ENCODE assay signal across 18 mouse cellular contexts in the genomic region with DNA sequence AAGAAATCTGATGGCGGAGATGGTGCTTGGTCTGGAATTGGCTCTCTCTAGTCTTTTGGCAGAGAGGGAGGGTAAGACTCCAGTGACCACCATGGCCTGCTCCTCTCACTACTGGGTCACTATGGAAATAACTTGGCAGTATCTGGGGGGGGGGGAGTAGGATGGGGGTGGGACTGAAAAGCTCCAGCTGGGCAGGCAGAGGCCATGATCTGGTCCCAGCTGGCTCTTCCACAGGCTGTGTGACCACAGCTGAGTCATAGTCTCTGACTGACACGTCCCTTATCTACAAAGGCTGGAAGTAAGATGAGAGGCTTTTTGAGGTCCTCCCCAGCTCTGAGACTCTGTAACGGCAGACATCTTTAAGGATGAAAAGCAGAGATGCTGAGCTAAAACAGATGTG. TPM values are rescaled to one million over a fixed set of nuclear protein-coding genes. Genes with fewer than 3 reads are reported as not detected.
DNase-seq lines count a peak whose midpoint lies in the region; ATAC-seq and TF ChIP-seq lines count a peak whose summit lies in the region.
"Had no signal": no experiment of that assay in that cellular context is flagged by ENCODE, and none has a peak within 500 bp of the region (broad histone marks: within the 10 kb centered on the region; RNA-seq: fewer than 3 reads in every experiment).

No protein-coding gene starts in this region.

- no peak for TF ChIP-seq CTCF in heart, postnatal 0 days (IDR thresholded peaks at IDR 0.05; ENCODE audit: low read depth)
- no peak for TF ChIP-seq CTCF in lung, postnatal 0 days (IDR thresholded peaks at IDR 0.05)

- peaks cover 86% of the 10 kb centered on the region for H3K4me1 ChIP-seq in heart, postnatal 0 days (ENCODE audit: control insufficient read depth, insufficient read depth)
- peaks cover 17% of the 10 kb centered on the region; the same call in 1 of the 2 replicates for H3K4me1 ChIP-seq in lung, postnatal 0 days (ENCODE audit: insufficient read depth, low read depth, low read length)
- H3K4me1 ChIP-seq in hindbrain, embryonic 10.5 days (replicated peaks) = peaks cover 39% of the 10 kb centered on the region
- H3K4me1 ChIP-seq in kidney, embryonic 16.5 days (ENCODE audit: insufficient read depth, low read length) = peaks cover 30% of the 10 kb centered on the region

- H3K9me3 ChIP-seq in heart, postnatal 0 days (replicated peaks; ENCODE audit: control insufficient read depth, low read length) = no peaks in the 10 kb centered on the region
- H3K9me3 ChIP-seq in lung, postnatal 0 days (ENCODE audit: low read length) = no peaks in the 10 kb centered on the region
- no peaks in the 10 kb centered on the region for H3K9me3 ChIP-seq in hindbrain, embryonic 10.5 days
- H3K9me3 ChIP-seq in kidney, embryonic 16.5 days (ENCODE audit: low read length) = no peaks in the 10 kb centered on the region
- H3K9me3 ChIP-seq: kidney, embryonic 15.5 days; neural tube, embryonic 12.5 days had no signal

- TF ChIP-seq EP300 in heart, postnatal 0 days (IDR thresholded peaks at IDR 0.05; ENCODE audit: low read depth) = no peak
- no peak for TF ChIP-seq EP300 in lung, postnatal 0 days (IDR thresholded peaks at IDR 0.05)

- H3K4me2 ChIP-seq in heart, postnatal 0 days (ENCODE audit: low read depth, low read length) = no peak overlapping the region
- no peak overlapping the region for H3K4me2 ChIP-seq in lung, postnatal 0 days (replicated peaks; ENCODE audit: low read depth, low read length)
- no peak overlapping the region for H3K4me2 ChIP-seq in kidney, embryonic 16.5 days (replicated peaks; ENCODE audit: low read depth, low read length)
- H3K4me2 ChIP-seq: heart, embryonic 11.5 days; kidney, embryonic 15.5 days; neural tube, embryonic 12.5 days had no signal

- H3K9ac ChIP-seq in heart, postnatal 0 days (replicated peaks; ENCODE audit: low read depth, low read length) = no peak overlapping the region
- no peak overlapping the region for H3K9ac ChIP-seq in lung, postnatal 0 days (replicated peaks; ENCODE audit: low read depth)
- no peak overlapping the region for H3K9ac ChIP-seq in kidney, embryonic 16.5 days (replicated peaks; ENCODE audit: low read length)
- H3K9ac ChIP-seq: forebrain, postnatal 0 days; kidney, embryonic 15.5 days; neural tube, embryonic 12.5 days had no signal

- no peak overlapping the region for H3K4me3 ChIP-seq in heart, postnatal 0 days (ENCODE audit: low read depth, low read length)
- H3K4me3 ChIP-seq in lung, postnatal 0 days (ENCODE audit: low read depth, low read length) = no peak overlapping the region
- no peak overlapping the region for H3K4me3 ChIP-seq in hindbrain, embryonic 10.5 days
- no peak overlapping the region for H3K4me3 ChIP-seq in kidney, embryonic 16.5 days (ENCODE audit: low read length)
- H3K4me3 ChIP-seq: kidney, embryonic 15.5 days; neural tube, embryonic 12.5 days had no signal

- no peaks in the 10 kb centered on the region for H3K36me3 ChIP-seq in heart, postnatal 0 days (replicated peaks; ENCODE audit: control insufficient read depth, insufficient read depth, low read length)
- H3K36me3 ChIP-seq in lung, postnatal 0 days (ENCODE audit: insufficient read depth, low read length) = no peaks in the 10 kb centered on the region
- H3K36me3 ChIP-seq in hindbrain, embryonic 10.5 days = no peaks in the 10 kb centered on the region
- no peaks in the 10 kb centered on the region for H3K36me3 ChIP-seq in kidney, embryonic 16.5 days (ENCODE audit: insufficient read depth, low read length)
- H3K36me3 ChIP-seq: kidney, embryonic 15.5 days; neural tube, embryonic 12.5 days had no signal

- DNase-seq in heart, postnatal 0 days (ENCODE audit: low spot score) = no peak
- no peak for DNase-seq in heart, postnatal 25 days (ENCODE audit: low spot score)
- peak; percentile 74 for DNase-seq in lung, postnatal 0 days (ENCODE audit: low spot score)
- DNase-seq in lung, adult 18-20 months = no peak
- peak; percentile 30 for DNase-seq in MEL-GATA-1-ER (ENCODE audit: extremely low read depth, low read depth)
- DNase-seq in hindbrain, embryonic 10.5 days (ENCODE audit: low spot score) = no peak
- DNase-seq: cerebellum, adult 8-10 months; embryo, embryonic 11 days; forebrain, postnatal 0 days; right cerebral cortex, postnatal 4 days; thymus, postnatal 25 days had no signal

- peak overlapping the region; percentile 94 for H3K27ac ChIP-seq in heart, postnatal 0 days (ENCODE audit: low read depth)
- H3K27ac ChIP-seq in lung, postnatal 0 days (ENCODE audit: low read length) = no peak overlapping the region
- no peak overlapping the region for H3K27ac ChIP-seq in hindbrain, embryonic 10.5 days
- H3K27ac ChIP-seq in kidney, embryonic 16.5 days (ENCODE audit: low read length) = no peak overlapping the region
- H3K27ac ChIP-seq: kidney, embryonic 15.5 days; neural tube, embryonic 12.5 days had no signal

- WGBS in heart, postnatal 0 days = 54% methylated on average over 3 of the region's 3 CpGs
- 46% methylated on average over 3 of the region's 3 CpGs for WGBS in lung, postnatal 0 days
- WGBS in hindbrain, embryonic 10.5 days = 74% methylated on average over 3 of the region's 3 CpGs
- WGBS in kidney, embryonic 16.5 days = 49% methylated on average over 3 of the region's 3 CpGs

- ATAC-seq in heart, postnatal 0 days (ENCODE audit: insufficient read depth, low read depth) = no peak
- ATAC-seq in lung, postnatal 0 days = peak; percentile 68
- 0 out of 2 replicates have a peak, but pooled peaks have one; percentile 19 for ATAC-seq in megakaryocyte-erythroid progenitor cell, adult 5-6 weeks (replicated peaks; ENCODE audit: low FRiP score, low TSS enrichment, poor library complexity, severe bottlenecking)
- ATAC-seq in kidney, embryonic 16.5 days (ENCODE audit: low FRiP score, low TSS enrichment) = no peak
- ATAC-seq: forebrain, postnatal 0 days; midbrain, embryonic 16.5 days had no signal

- intact Hi-C loops in heart, postnatal 25 days (cut with DNase I) = no loop called here

- H3K27me3 ChIP-seq in heart, postnatal 0 days (ENCODE audit: control insufficient read depth, insufficient read depth, low read length) = no peaks in the 10 kb centered on the region
- no peaks in the 10 kb centered on the region for H3K27me3 ChIP-seq in lung, postnatal 0 days (replicated peaks; ENCODE audit: insufficient read depth, low read length)
- H3K27me3 ChIP-seq in hindbrain, embryonic 10.5 days (ENCODE audit: insufficient read depth, poor library complexity, severe bottlenecking) = peaks cover 5% of the 10 kb centered on the region; the same call in 1 of the 2 replicates
- no peaks in the 10 kb centered on the region for H3K27me3 ChIP-seq in kidney, embryonic 16.5 days (ENCODE audit: insufficient read depth, low read length)
- H3K27me3 ChIP-seq: kidney, embryonic 15.5 days; neural tube, embryonic 12.5 days had no signal

RNA-seq across cellular contexts. Expression of gene Lif, which starts 40.4 kb away (rescaled TPM):
- 0.54 and 0.73 TPM in 2 replicates for total RNA-seq in heart, postnatal 0 days (2014; rRNA removed; ENCODE audit: low replicate concordance)
- polyA plus RNA-seq in heart, postnatal 0 days (2015; fragmentation: Nextera tagmentation; extraction: Ambion mirVana) = 0.32 and 0.71 TPM in 2 replicates
- total RNA-seq in heart, postnatal 25 days (2021) = under 1 TPM; 0.17 to 0.55 TPM
- polyA plus RNA-seq in lung, postnatal 0 days (2015; fragmentation: Nextera tagmentation; extraction: Ambion mirVana) = 0.57 and 0.94 TPM in 2 replicates
- not detected in 2 replicates for total RNA-seq in megakaryocyte-erythroid progenitor cell, adult 5-6 weeks (2014; fragmentation: Nextera tagmentation)
- total RNA-seq in megakaryocyte-erythroid progenitor cell, adult 5-6 weeks (2017) = 0.30 and 0.33 TPM in 2 replicates
- polyA plus RNA-seq in hindbrain, embryonic 10.5 days (2016; fragmentation: Nextera tagmentation; extraction: Ambion mirVana) = 0.05 and 0.09 TPM in 2 replicates
- 0.05 and 0.09 TPM in 2 replicates for polyA plus RNA-seq in kidney, embryonic 16.5 days (2015; fragmentation: Nextera tagmentation; extraction: Ambion mirVana)
- polyA plus RNA-seq: liver, embryonic 16.5 days; neural tube, embryonic 12.5 days had no signal

Comparison
In these comparisons a context has a peak if more than half of its experiments do, and no peak if none do; other contexts are left out.
1. DNase-seq: peak in lung, postnatal 0 days (single experiment) and MEL-GATA-1-ER (single experiment); none in heart, postnatal 0 days (single experiment), heart, postnatal 25 days (single experiment), lung, adult 18-20 months (0 of 2) and hindbrain, embryonic 10.5 days (single experiment).
2. ATAC-seq: peak in lung, postnatal 0 days (single experiment) and megakaryocyte-erythroid progenitor cell, adult 5-6 weeks (single experiment); none in heart, postnatal 0 days (single experiment) and kidney, embryonic 16.5 days (single experiment).